9 mouse cellular contexts compared by ENCODE assay signal in genomic region chr15:82243742-82244114, GRCm38 (mm10). TPM values are rescaled to one million over a fixed set of nuclear protein-coding genes. Genes with fewer than 3 reads are reported as not detected.
DNase-seq lines count a peak whose midpoint lies in the region; ATAC-seq and TF ChIP-seq lines count a peak whose summit lies in the region.
"Had no signal": no experiment of that assay in that cellular context is flagged by ENCODE, and none has a peak within 500 bp of the region (broad histone marks: within the 10 kb centered on the region; RNA-seq: fewer than 3 reads in every experiment).

No protein-coding gene starts in this region.

- no peaks in the 10 kb centered on the region for H3K9me3 ChIP-seq in lung, embryonic 14.5 days (ENCODE audit: low read depth, low read length)
- H3K9me3 ChIP-seq in embryonic facial prominence, embryonic 10.5 days: no peaks in the 10 kb centered on the region
- H3K9me3 ChIP-seq in intestine, embryonic 16.5 days (ENCODE audit: control insufficient read depth, low read length): no peaks in the 10 kb centered on the region

- H3K4me3 ChIP-seq in lung, embryonic 14.5 days (ENCODE audit: low read depth, low read length): peak overlapping the region; percentile 65
- peak overlapping the region; percentile 73 for H3K4me3 ChIP-seq in embryonic facial prominence, embryonic 10.5 days
- peak overlapping the region; percentile 67 for H3K4me3 ChIP-seq in intestine, embryonic 16.5 days (ENCODE audit: low read length)
- H3K4me3 ChIP-seq in olfactory bulb, adult 2 months (ENCODE audit: insufficient read depth, low read depth, low read length): peak overlapping the region; percentile 70

- H3K27ac ChIP-seq in lung, embryonic 14.5 days (ENCODE audit: low read depth): peak overlapping the region; percentile 16; the same call in 1 of the 2 replicates
- H3K27ac ChIP-seq in embryonic facial prominence, embryonic 10.5 days (replicated peaks): peak overlapping the region; percentile 92
- peak overlapping the region; percentile 48 for H3K27ac ChIP-seq in intestine, embryonic 16.5 days (ENCODE audit: low read length)
- no peak overlapping the region for H3K27ac ChIP-seq in olfactory bulb, adult 2 months (ENCODE audit: insufficient read depth, low read depth, low read length)

- TF ChIP-seq POLR2A in olfactory bulb, adult 2 months (IDR thresholded peaks at IDR 0.05; ENCODE audit: insufficient read depth, low read depth, low read length): no peak

- 0 out of 2 replicates have a peak, but pooled peaks cover 3% of the 10 kb centered on the region for H3K4me1 ChIP-seq in lung, embryonic 14.5 days (ENCODE audit: insufficient read depth)
- H3K4me1 ChIP-seq in embryonic facial prominence, embryonic 10.5 days: peaks cover 11% of the 10 kb centered on the region
- H3K4me1 ChIP-seq in intestine, embryonic 16.5 days (ENCODE audit: control insufficient read depth, insufficient read depth, low read length): peaks cover 10% of the 10 kb centered on the region
- H3K4me1 ChIP-seq in olfactory bulb, adult 2 months (ENCODE audit: control insufficient read depth, insufficient read depth, low read length): no peaks in the 10 kb centered on the region

- peak; percentile 28; the same call in 1 of the 2 replicates for ATAC-seq in lung, embryonic 14.5 days (ENCODE audit: insufficient read depth)
- ATAC-seq in intestine, embryonic 16.5 days: no peak

- 4% methylated on average over 12 of the region's 12 CpGs for WGBS in lung, embryonic 14.5 days
- WGBS in embryonic facial prominence, embryonic 10.5 days: 9% methylated on average over 12 of the region's 12 CpGs
- WGBS in intestine, embryonic 16.5 days: 4% methylated on average over 12 of the region's 12 CpGs
- 1% methylated on average over 12 of the region's 12 CpGs for WGBS in olfactory bulb, adult 2 months

- H3K4me2 ChIP-seq in lung, embryonic 14.5 days: peak overlapping the region; percentile 96
- H3K4me2 ChIP-seq in intestine, embryonic 16.5 days (ENCODE audit: low read depth, low read length): peak overlapping the region; percentile 97

- H3K9ac ChIP-seq in lung, embryonic 14.5 days: peak overlapping the region; percentile 58
- H3K9ac ChIP-seq in intestine, embryonic 16.5 days (ENCODE audit: low read depth, low read length): peak overlapping the region; percentile 78

- peaks cover 10% of the 10 kb centered on the region; the same call in 1 of the 2 replicates for H3K36me3 ChIP-seq in lung, embryonic 14.5 days (ENCODE audit: insufficient read depth)
- peaks cover 11% of the 10 kb centered on the region for H3K36me3 ChIP-seq in embryonic facial prominence, embryonic 10.5 days (replicated peaks)
- H3K36me3 ChIP-seq in intestine, embryonic 16.5 days (ENCODE audit: control insufficient read depth, insufficient read depth, low read length): no peaks in the 10 kb centered on the region

- no peak for TF ChIP-seq CTCF in lung, embryonic 14.5 days (IDR thresholded peaks at IDR 0.05; ENCODE audit: low read depth)
- TF ChIP-seq CTCF in olfactory bulb, adult 2 months (IDR thresholded peaks at IDR 0.05; ENCODE audit: insufficient read depth, low read depth, low read length): no peak

- peak; percentile 43 for DNase-seq in lung, embryonic 14.5 days
- DNase-seq in lung, postnatal 4 days: no peak
- DNase-seq in embryonic facial prominence, embryonic 10.5 days (ENCODE audit: low spot score): no peak
- no peak for DNase-seq in urinary bladder, postnatal 14 days (ENCODE audit: low spot score)
- no peak for DNase-seq in ovary, postnatal 14 days (ENCODE audit: low spot score)
- DNase-seq in spleen, adult 12 weeks (ENCODE audit: low spot score): no peak

- no peaks in the 10 kb centered on the region for H3K27me3 ChIP-seq in lung, embryonic 14.5 days (ENCODE audit: insufficient read depth, low read length)
- no peaks in the 10 kb centered on the region for H3K27me3 ChIP-seq in embryonic facial prominence, embryonic 10.5 days (replicated peaks; ENCODE audit: low read depth, poor library complexity, severe bottlenecking)
- H3K27me3 ChIP-seq in intestine, embryonic 16.5 days (replicated peaks; ENCODE audit: control insufficient read depth, insufficient read depth, low read length): no peaks in the 10 kb centered on the region

RNA-seq across cellular contexts. Expression of gene Cenpm, which starts 0.8 kb away (rescaled TPM):
- 86.9 and 88.1 TPM in 2 replicates for polyA plus RNA-seq in lung, embryonic 14.5 days (2014; fragmentation: Nextera tagmentation; extraction: Ambion mirVana)
- polyA plus RNA-seq in embryonic facial prominence, embryonic 10.5 days (2016; fragmentation: Nextera tagmentation; extraction: Ambion mirVana): 81.5 and 82.5 TPM in 2 replicates
- polyA plus RNA-seq in intestine, embryonic 16.5 days (2015; fragmentation: Nextera tagmentation; extraction: Ambion mirVana): 36.3 and 43.6 TPM in 2 replicates
- not detected in 2 replicates for polyA plus RNA-seq in olfactory bulb, adult 2 months (2012; ENCODE audit: insufficient read depth, insufficient read length, low replicate concordance, missing spikeins)

RNA-seq across cellular contexts. Expression of gene 1500009C09Rik, which starts 8.5 kb away (rescaled TPM):
- polyA plus RNA-seq in lung, embryonic 14.5 days (2014; fragmentation: Nextera tagmentation; extraction: Ambion mirVana): not detected in 2 replicates
- polyA plus RNA-seq in embryonic facial prominence, embryonic 10.5 days (2016; fragmentation: Nextera tagmentation; extraction: Ambion mirVana): not detected in 2 replicates
- polyA plus RNA-seq in intestine, embryonic 16.5 days (2015; fragmentation: Nextera tagmentation; extraction: Ambion mirVana): not detected in 2 replicates
- not detected in 2 replicates for polyA plus RNA-seq in olfactory bulb, adult 2 months (2012; ENCODE audit: insufficient read depth, insufficient read length, low replicate concordance, missing spikeins)
- polyA plus RNA-seq: gonadal fat pad, adult 2 months had no signal

RNA-seq across cellular contexts. Expression of gene Tnfrsf13c, which starts 19.6 kb away (rescaled TPM):
- 0.22 TPM in 1 of 2 replicates, not detected in the other for polyA plus RNA-seq in lung, embryonic 14.5 days (2014; fragmentation: Nextera tagmentation; extraction: Ambion mirVana)
- polyA plus RNA-seq in embryonic facial prominence, embryonic 10.5 days (2016; fragmentation: Nextera tagmentation; extraction: Ambion mirVana): 0.10 and 0.75 TPM in 2 replicates
- 0.09 and 0.11 TPM in 2 replicates for polyA plus RNA-seq in intestine, embryonic 16.5 days (2015; fragmentation: Nextera tagmentation; extraction: Ambion mirVana)
- polyA plus RNA-seq in olfactory bulb, adult 2 months (2012; ENCODE audit: insufficient read depth, insufficient read length, low replicate concordance, missing spikeins): not detected in 2 replicates

RNA-seq across cellular contexts. Expression of gene Sept3, which starts 31.0 kb away (rescaled TPM):
- 8.1 and 8.7 TPM in 2 replicates for polyA plus RNA-seq in lung, embryonic 14.5 days (2014; fragmentation: Nextera tagmentation; extraction: Ambion mirVana)
- polyA plus RNA-seq in embryonic facial prominence, embryonic 10.5 days (2016; fragmentation: Nextera tagmentation; extraction: Ambion mirVana): 49.4 and 55.6 TPM in 2 replicates
- polyA plus RNA-seq in intestine, embryonic 16.5 days (2015; fragmentation: Nextera tagmentation; extraction: Ambion mirVana): 4.2 and 4.4 TPM in 2 replicates
- 252 and 297 TPM in 2 replicates for polyA plus RNA-seq in olfactory bulb, adult 2 months (2012; ENCODE audit: insufficient read depth, insufficient read length, low replicate concordance, missing spikeins)

RNA-seq across cellular contexts. Expression of gene Shisa8, which starts 31.1 kb away (rescaled TPM):
- polyA plus RNA-seq in lung, embryonic 14.5 days (2014; fragmentation: Nextera tagmentation; extraction: Ambion mirVana): 0.20 and 0.45 TPM in 2 replicates
- 0.35 and 0.38 TPM in 2 replicates for polyA plus RNA-seq in embryonic facial prominence, embryonic 10.5 days (2016; fragmentation: Nextera tagmentation; extraction: Ambion mirVana)
- polyA plus RNA-seq in intestine, embryonic 16.5 days (2015; fragmentation: Nextera tagmentation; extraction: Ambion mirVana): 0.06 and 0.09 TPM in 2 replicates
- not detected in 2 replicates for polyA plus RNA-seq in olfactory bulb, adult 2 months (2012; ENCODE audit: insufficient read depth, insufficient read length, low replicate concordance, missing spikeins)

Comparison
In these comparisons a context has a peak if more than half of its experiments do, and no peak if none do; other contexts are left out.
1. RNA of gene Cenpm, which starts 0.8 kb away (polyA plus RNA-seq): 86.9 to 88.1 TPM in lung, embryonic 14.5 days, 81.5 to 82.5 TPM in embryonic facial prominence, embryonic 10.5 days and 36.3 to 43.6 TPM in intestine, embryonic 16.5 days; not detected in olfactory bulb, adult 2 months; every median in the first group is over 10 times any median in the second.
2. Peak in every context shown above with its lines, with median percentiles within 50 percentile points of each other: H3K4me3 ChIP-seq.